Mouse (Mus musculus) Patski (cell line): ENCODE measurements at regions not wholly inside any gene's neighbourhood (a gene's known extent, or its start where the extent isn't known, plus 50 kb on each side); places are given as distances from the start of the nearest gene placed in this dataset.

ENCODE experiments used
- ATAC-seq: fragments of 100-300 bp; one replicate; pipeline ENCODE4 v1.8.0; 2021
- CTCF ChIA-PET: fragments of 350-600 bp; sonication (Branson Sonifier 250); formaldehyde crosslinking; loops from one replicate; lab custom pipeline; 2022; ENCODE audit warnings: inconsistent platforms; lab: Charles Lee
- POLR2A ChIA-PET: fragments of 350-600 bp; sonication (Branson Sonifier 250); formaldehyde crosslinking; loops from one replicate; lab custom pipeline; 2022; ENCODE audit warnings: antibody characterized with exemption, inconsistent platforms; lab: Charles Lee
- DNase-seq: peaks from one replicate; pipeline ENCODE4 v3.0.0-alpha.2; 2011; ENCODE audit warnings: low read depth, low spot score
- H3K27me3 ChIP-seq: fragments of 371-371 bp; one replicate; pipeline ENCODE4 v1.5.1; 2021
- CTCF ChIP-seq: fragments of 100-300 bp; IDR thresholded peaks from one replicate; pipeline ENCODE4 v1.5.1; 2021
- in situ Hi-C: fragments of 300-500 bp; cut with MboI; formaldehyde crosslinking; loops from 3 replicates; pipeline ENCODE4 v1.11.1; 2018; ENCODE audit warnings: low pct_unique_long_range_greater_than_20kb, mixed read lengths

- POLR2A ChIA-PET, result no interaction called here
- DNase-seq, result no peak
- CTCF ChIA-PET, result interaction anchor here (0.6 to 1.0 kb wide), 2 partner anchors 40 to 97 kb away, joined by 3 read pairs; no protein-coding TSS in a partner anchor
- no peak for TF ChIP-seq CTCF
- no peaks in the 10 kb centered on the region for H3K27me3 ChIP-seq
- no peak for ATAC-seq
- in situ Hi-C loops, result no loop called here
Observed at GRCm38 (mm10) chr16:78217633-78218032, 83.7 kb upstream of the Cxadr start.

- no peaks in the 10 kb centered on the region for H3K27me3 ChIP-seq
- in situ Hi-C loops, result no loop called here
- CTCF ChIA-PET, result interaction anchor here (0.6 kb wide), 1 partner anchor 98 kb away, joined by 3 read pairs; no protein-coding TSS in a partner anchor
- DNase-seq (no peak), ATAC-seq (no peak)
- POLR2A ChIA-PET, result no interaction called here
- no peak for TF ChIP-seq CTCF
Observed at GRCm38 (mm10) chr16:78216752-78217351, 84.4 kb upstream of the Cxadr start.

DNA sequence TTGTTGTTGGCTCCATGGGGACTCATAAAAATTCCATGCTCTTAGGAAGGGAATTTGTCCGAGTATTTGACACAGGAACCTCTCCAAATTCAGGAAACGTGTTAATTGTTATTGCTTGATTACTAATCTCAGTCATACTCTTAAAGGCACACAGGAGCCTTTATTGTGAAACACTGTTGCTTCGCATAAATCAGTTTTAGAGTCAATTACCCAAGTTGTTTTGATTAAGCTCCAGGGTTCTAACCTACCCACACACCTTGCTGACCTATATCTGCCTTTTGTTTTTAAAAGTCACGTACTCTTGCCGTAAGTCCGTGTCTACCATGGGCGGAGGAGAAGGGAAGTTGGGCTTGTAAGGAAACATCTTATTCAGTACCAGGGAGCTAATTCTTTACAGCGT is 89.6 kb upstream of the Cxadr start:
- in situ Hi-C loops, result no loop called here
- POLR2A ChIA-PET, result interaction anchor here (1.3 kb wide), 1 partner anchor 18 kb away, joined by 3 read pairs; no protein-coding TSS in a partner anchor
- no peaks in the 10 kb centered on the region for H3K27me3 ChIP-seq
- CTCF ChIA-PET, result interaction anchor here (1.0 to 1.7 kb wide), 2 partner anchors 9 to 12 kb away, joined by 4 read pairs; no protein-coding TSS in a partner anchor
- no peak for DNase-seq
- TF ChIP-seq CTCF, result no peak
- no peak for ATAC-seq

DNA sequence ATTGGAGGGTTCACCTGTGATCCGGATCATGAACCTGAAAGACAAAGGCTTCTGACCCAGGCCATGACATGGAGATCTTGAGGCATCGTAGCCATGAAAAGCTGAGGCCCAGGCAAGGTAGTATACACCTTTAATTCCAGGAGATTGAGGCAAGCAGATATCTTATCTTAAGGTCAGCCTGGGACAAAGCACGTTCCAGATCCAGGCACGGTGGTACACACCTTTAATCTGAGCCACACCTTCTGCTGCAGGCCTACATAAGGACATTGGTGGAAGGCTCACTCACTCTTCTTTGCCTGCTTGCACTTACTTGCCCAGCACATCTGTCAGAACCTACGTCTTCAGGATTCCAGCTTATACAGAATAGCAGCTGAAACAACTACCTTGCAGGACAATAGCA is 93.0 kb upstream of the Cxadr start:
- ChIA-PET CTCF (interaction anchor here (1.3 kb wide), 1 partner anchor 8 kb away, joined by 5 read pairs; no protein-coding TSS in a partner anchor), POLR2A (no interaction called here)
- TF ChIP-seq CTCF, result no peak
- DNase-seq (no peak), ATAC-seq (no peak)
- H3K27me3 ChIP-seq, result no peaks in the 10 kb centered on the region
- in situ Hi-C loops, result no loop called here

GRCm38 (mm10) chr16:78204332-78204731 is 97.0 kb upstream of the Cxadr start:
- no peak for TF ChIP-seq CTCF
- POLR2A ChIA-PET, result no interaction called here
- no peak for DNase-seq
- H3K27me3 ChIP-seq, result no peaks in the 10 kb centered on the region
- ATAC-seq, result peak; percentile 21
- in situ Hi-C loops, result no loop called here
- CTCF ChIA-PET, result interaction anchor here (8.1 kb wide), 1 partner anchor 112 kb away, joined by 49 read pairs; no protein-coding TSS in a partner anchor

DNA sequence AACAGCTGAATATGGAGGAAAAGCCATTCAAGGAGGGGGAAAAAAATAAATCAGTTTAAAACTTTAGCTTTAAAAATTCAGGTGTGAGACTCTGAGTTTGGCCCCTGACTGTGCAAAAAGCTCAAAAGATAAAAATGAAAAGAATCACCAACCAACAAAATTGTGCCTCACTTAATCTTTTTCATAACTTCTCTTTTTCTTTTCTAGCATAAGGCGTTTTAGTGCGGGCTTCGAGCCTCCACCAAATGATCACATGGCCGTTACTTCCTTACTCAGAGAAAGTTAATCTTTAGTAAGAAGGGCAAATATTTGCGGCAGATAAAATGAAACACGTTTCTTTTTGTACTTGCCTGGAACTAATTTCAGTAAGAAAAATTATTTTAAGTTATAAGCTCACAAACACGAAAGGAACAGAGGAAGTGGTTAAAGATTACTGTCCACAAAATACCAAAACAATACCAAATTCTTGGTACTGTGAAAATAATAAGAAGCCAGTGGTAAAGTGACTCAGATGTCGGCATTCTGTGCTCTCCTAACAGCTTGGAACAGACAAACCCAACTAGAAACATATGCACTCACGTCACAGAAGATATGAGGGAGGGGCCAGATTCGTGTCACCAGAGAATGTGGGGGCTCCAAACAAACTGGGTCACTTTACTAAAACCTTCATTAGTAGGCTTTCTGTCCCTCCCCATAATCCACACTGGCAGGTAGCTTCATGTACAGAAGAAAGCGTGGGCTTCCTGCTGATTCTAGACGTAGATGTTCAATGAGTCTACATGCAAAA is 101.1 kb upstream of the Cxadr start:
- DNase-seq (peak; percentile 9), ATAC-seq (peak; percentile 53)
- H3K27me3 ChIP-seq, result peaks cover 4% of the 10 kb centered on the region
- in situ Hi-C loops, result no loop called here
- CTCF ChIA-PET, result interaction anchor here (0.9 to 8.1 kb wide), 10 partner anchors 9 to 165 kb away, joined by 3 to 49 read pairs (median 4); no protein-coding TSS in a partner anchor
- TF ChIP-seq CTCF, result no peak
- POLR2A ChIA-PET, result interaction anchor here (1.1 kb wide), 1 partner anchor 37 kb away, joined by 3 read pairs; no protein-coding TSS in a partner anchor

- POLR2A ChIA-PET, result no interaction called here
- ATAC-seq, result no peak
- in situ Hi-C loops, result loop anchor here (5.0 to 25.0 kb wide), 2 partner anchors 118 to 438 kb away; no protein-coding TSS in a partner anchor
Observed at GRCm38 (mm10) chr16:78199252-78199651, 102.0 kb upstream of the Cxadr start.

GRCm38 (mm10) chr16:78198642-78199121 is 102.6 kb upstream of the Cxadr start:
- ChIA-PET POLR2A (no interaction called here), CTCF (interaction anchor here (0.6 to 8.1 kb wide), 16 partner anchors 15 to 257 kb away, joined by 3 to 49 read pairs (median 6); no protein-coding TSS in a partner anchor)
- peak; percentile 6 for DNase-seq
- ATAC-seq, result no peak
- peaks cover 4% of the 10 kb centered on the region for H3K27me3 ChIP-seq
- TF ChIP-seq CTCF, result peak; percentile 91
- in situ Hi-C loops, result loop anchor here (5.0 to 25.0 kb wide), 2 partner anchors 119 to 439 kb away; no protein-coding TSS in a partner anchor

More at GRCm38 (mm10) chr16:78199252-78199651, 102.0 kb upstream of the Cxadr start:
- CTCF ChIA-PET, result interaction anchor here (0.6 to 8.1 kb wide), 16 partner anchors 10 to 239 kb away, joined by 3 to 49 read pairs (median 6); no protein-coding TSS in a partner anchor
- peaks cover 4% of the 10 kb centered on the region for H3K27me3 ChIP-seq
- no peak for TF ChIP-seq CTCF
- DNase-seq, result no peak

GRCm38 (mm10) chr16:78197252-78197896 is 103.9 kb upstream of the Cxadr start:
- CTCF ChIA-PET, result interaction anchor here (1.0 to 8.1 kb wide), 12 partner anchors 17 to 174 kb away, joined by 3 to 49 read pairs (median 6); no protein-coding TSS in a partner anchor
- peak; percentile 77 for ATAC-seq
- H3K27me3 ChIP-seq, result peaks cover 4% of the 10 kb centered on the region
- TF ChIP-seq CTCF, result peak; percentile 81
- peak; percentile 22 for DNase-seq
- in situ Hi-C loops, result loop anchor here (5.0 to 25.0 kb wide), 2 partner anchors 120 to 440 kb away; no protein-coding TSS in a partner anchor
- POLR2A ChIA-PET, result no interaction called here
